Mouse (Mus musculus) embryonic facial prominence, embryonic 12.5 days (tissue): ENCODE data around the gene Mllt1. TPM values are rescaled to one million over a fixed set of nuclear protein-coding genes. Genes with fewer than 3 reads are reported as not detected.

ENCODE experiments used
- ATAC-seq: fragments of 200-750 bp; cut with Nextera tagmentation; 2 replicates; pipeline ENCODE4 v1.8.0; 2017; ENCODE audit not compliant: insufficient number of reproducible peaks, insufficient read depth, low FRiP score, low TSS enrichment
- H3K27ac ChIP-seq: fragments of 300-500 bp; sonication (generic); 2 replicates; pipeline ENCODE4 v1.5.1; 2016; ENCODE audit warnings: mild to moderate bottlenecking
- H3K27me3 ChIP-seq: fragments of 300-500 bp; sonication (generic); 2 replicates; pipeline ENCODE4 v1.6.1; 2016; ENCODE audit warnings: mild to moderate bottlenecking, moderate library complexity
- H3K36me3 ChIP-seq: fragments of 300-500 bp; sonication (generic); 2 replicates; pipeline ENCODE4 v1.6.1; 2016; ENCODE audit warnings: mild to moderate bottlenecking
- H3K4me1 ChIP-seq: fragments of 300-500 bp; sonication (generic); 2 replicates; pipeline ENCODE4 v1.6.1; 2016
- H3K4me2 ChIP-seq: fragments of 300-500 bp; sonication (generic); replicated peaks from 2 replicates; pipeline ENCODE4 v1.6.1; 2016; ENCODE audit warnings: mild to moderate bottlenecking, moderate library complexity
- H3K4me3 ChIP-seq: fragments of 300-500 bp; sonication (generic); 2 replicates; pipeline ENCODE4 v1.5.1; 2016; ENCODE audit warnings: mild to moderate bottlenecking
- H3K9ac ChIP-seq: fragments of 300-500 bp; sonication (generic); 2 replicates; pipeline ENCODE4 v1.6.1; 2016; ENCODE audit warnings: mild to moderate bottlenecking, moderate library complexity
- H3K9me3 ChIP-seq: fragments of 300-500 bp; sonication (generic); 2 replicates; pipeline ENCODE4 v1.6.1; 2016; ENCODE audit warnings: mild to moderate bottlenecking, moderate library complexity
- WGBS: fragments of 180-500 bp; shearing (Covaris S2); methylation state at CpG from one replicate; pipeline ENCODE4 v1.1.7; 2016; 5-methylcytosine and 5-hydroxymethylcytosine counted together
- polyA plus RNA-seq: library from polyadenylated mRNA; unstranded; fragments of >200 nt; fragmentation: Nextera tagmentation; extraction: Ambion mirVana; gene quantifications from 2 replicates; pipeline ENCODE4 v1.2.1, GENCODE M21; 2016

Gene Mllt1
- polyA plus RNA-seq: 95.6 and 97.2 TPM in 2 replicates

DNA sequence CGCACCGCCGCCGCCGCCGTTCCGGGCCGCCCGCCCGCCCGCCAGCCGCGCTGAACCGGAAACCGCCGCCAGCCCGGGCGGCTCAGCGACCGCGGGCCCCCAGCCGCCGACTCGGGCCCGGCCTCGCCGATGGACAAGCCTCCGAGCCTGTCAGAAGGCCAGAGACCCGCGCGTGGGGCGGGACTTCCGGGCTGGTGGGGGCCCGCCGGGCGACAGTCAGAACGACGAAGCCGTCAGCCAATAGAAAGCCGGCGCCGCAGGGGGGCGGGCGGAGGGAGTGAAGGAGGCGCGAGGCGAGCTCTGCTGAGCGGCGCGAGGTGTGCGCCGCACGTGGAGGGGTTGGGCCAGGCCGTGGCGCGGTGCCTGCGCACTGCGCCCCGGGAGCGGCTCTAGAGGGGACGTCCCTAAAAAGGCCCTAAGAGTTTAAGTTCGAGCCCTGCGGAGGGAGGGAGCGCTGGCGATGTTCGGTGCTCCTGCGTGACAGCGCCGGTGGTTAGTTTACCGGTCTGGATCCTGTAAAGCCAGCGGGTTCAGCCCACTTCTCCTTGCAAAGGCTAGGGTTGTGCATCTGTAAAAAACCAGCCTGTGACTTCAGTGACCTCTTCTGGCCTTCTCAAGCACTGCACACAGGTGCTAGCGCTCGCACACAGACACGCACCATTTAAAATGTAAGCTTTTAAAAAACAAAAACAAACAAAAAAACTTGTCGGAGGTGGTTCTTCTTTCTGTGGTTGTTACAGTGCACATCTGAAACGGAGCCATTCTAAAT lies at the start of gene Mllt1:
Gene Mllt1, minus strand, starts transcription at position 53 of the 769 bp plus-strand sequence.
- H3K9ac ChIP-seq: peak within 1 kb of the TSS; percentile 96
- peak; percentile 96 for ATAC-seq
- WGBS: 3% methylated on average over 67 of the region's 76 CpGs

DNA sequence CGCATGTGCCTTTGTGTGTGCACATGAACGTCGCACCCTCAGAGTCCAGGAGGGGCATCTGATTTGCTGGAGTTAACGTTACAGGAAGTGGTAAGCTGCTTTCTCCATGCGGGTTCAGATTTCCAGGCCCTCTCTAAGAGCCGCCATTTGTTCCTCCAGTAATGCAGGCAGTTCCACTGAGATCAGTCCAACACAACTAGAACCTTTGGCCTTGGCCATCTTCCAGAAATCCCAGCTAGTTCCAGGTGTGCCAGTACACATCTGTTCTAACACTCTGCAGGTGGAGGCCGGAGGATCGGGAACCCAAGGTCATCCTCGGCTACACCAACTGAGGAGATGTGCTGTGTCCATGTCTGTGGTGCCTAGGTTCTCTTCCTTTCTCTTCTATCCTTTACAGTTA lies 49.7 kb upstream of the Mllt1 start:
- no peak for ATAC-seq
- Histone ChIP-seq H3K27ac (no peak overlapping the region), H3K4me1 (no peaks in the 10 kb centered on the region), H3K9me3 (no peaks in the 10 kb centered on the region), H3K9ac (no peak overlapping the region), H3K36me3 (no peaks in the 10 kb centered on the region), H3K4me3 (no peak overlapping the region), H3K4me2 (no peak overlapping the region), H3K27me3 (no peaks in the 10 kb centered on the region)
- WGBS: 70% methylated on average over 9 of the region's 9 CpGs

More for the DNA sequence above, at the start of gene Mllt1:
- Histone ChIP-seq H3K27ac (peak within 1 kb of the TSS; percentile 80), H3K4me1 (peaks cover 25% of the 10 kb centered on the region), H3K4me2 (peak within 1 kb of the TSS; percentile 81), H3K4me3 (peak within 1 kb of the TSS; percentile 97), H3K27me3 (no peaks in the 10 kb centered on the region), H3K36me3 (0 out of 2 replicates have a peak, but pooled peaks cover 4% of the 10 kb centered on the region), H3K9me3 (no peaks in the 10 kb centered on the region)

DNA sequence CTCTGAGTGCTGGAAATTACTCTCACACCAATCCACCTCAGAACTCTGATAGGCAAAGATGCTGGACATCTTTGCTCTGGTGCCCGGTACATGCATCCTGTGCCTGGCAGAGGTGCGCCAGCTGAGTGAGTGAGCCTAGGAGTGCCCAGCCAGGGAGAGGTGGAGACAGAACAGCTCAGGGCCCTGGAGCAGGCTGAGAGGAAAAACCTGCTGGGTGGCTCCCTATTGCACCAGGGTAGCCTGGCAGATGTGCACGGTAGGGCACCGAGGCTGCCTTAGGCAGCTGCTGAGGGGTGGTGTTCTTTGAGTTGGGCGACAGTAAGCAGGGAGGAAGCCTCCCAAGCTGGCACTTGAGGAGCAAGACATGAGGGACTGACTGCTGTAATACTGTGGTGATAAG lies 46.8 kb upstream of the Mllt1 start, which contains the start of gene Acer1:
Gene Acer1, minus strand, starts transcription at position 114 of the 400 bp plus-strand sequence.
- no peak for ATAC-seq
- no peaks in the 10 kb centered on the region for H3K9me3 ChIP-seq
- H3K4me1 ChIP-seq: no peaks in the 10 kb centered on the region
- H3K9ac ChIP-seq: no peak within 1 kb of the TSS
- 68% methylated on average over 5 of the region's 5 CpGs for WGBS
- H3K4me3 ChIP-seq: no peak within 1 kb of the TSS
- H3K27ac ChIP-seq: no peak within 1 kb of the TSS
- no peaks in the 10 kb centered on the region for H3K27me3 ChIP-seq
- no peak within 1 kb of the TSS for H3K4me2 ChIP-seq
- H3K36me3 ChIP-seq: no peaks in the 10 kb centered on the region

DNA sequence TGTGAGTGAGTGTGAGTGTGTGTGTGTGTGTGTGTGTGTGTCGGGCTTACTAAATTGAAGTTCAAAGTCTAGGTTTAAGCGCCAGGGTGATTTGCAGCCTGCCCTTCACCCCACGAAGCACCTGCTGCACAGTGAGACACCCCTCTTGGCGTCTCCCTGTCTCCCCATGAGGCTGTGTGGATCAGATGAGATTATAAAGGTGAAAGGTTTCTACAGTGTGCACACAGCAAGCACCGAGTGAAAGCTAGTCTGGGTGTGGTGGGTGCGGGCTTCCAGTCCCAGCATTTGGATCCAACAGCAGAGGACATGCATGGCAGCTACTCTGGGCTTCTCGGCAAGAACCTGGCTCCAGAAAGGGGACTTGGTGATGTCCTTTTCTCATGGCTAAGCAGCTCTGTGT lies 45.8 kb upstream of the Mllt1 start:
- no peak overlapping the region for H3K4me2 ChIP-seq
- WGBS: 74% methylated on average over 7 of the region's 7 CpGs
- ATAC-seq: no peak
- H3K27me3 ChIP-seq: no peaks in the 10 kb centered on the region
- no peaks in the 10 kb centered on the region for H3K4me1 ChIP-seq
- H3K36me3 ChIP-seq: no peaks in the 10 kb centered on the region
- H3K9ac ChIP-seq: no peak overlapping the region
- no peak overlapping the region for H3K27ac ChIP-seq
- no peak overlapping the region for H3K4me3 ChIP-seq
- no peaks in the 10 kb centered on the region for H3K9me3 ChIP-seq

DNA sequence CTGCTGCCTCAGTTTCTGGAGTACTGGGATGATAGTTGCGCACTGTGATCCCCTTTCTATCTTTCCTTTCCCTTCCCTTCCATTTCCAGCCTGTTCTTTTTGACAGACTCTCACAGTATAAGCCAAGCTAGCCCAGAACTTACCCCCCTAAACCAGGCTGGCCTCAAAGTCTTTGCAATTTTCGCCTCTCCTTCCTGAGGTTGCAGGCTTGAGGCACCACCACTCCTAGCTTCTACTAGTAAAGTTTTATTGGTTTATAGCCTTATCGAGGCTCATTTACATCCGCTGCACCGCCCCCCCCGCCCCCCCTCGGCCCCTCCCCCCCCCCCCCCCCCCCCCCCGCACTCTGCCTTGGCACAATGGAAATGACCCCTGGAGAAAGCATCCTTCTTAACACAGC lies 44.3 kb upstream of the Mllt1 start:
- Histone ChIP-seq H3K4me1 (no peaks in the 10 kb centered on the region), H3K9me3 (no peaks in the 10 kb centered on the region), H3K36me3 (no peaks in the 10 kb centered on the region), H3K27ac (no peak overlapping the region), H3K27me3 (no peaks in the 10 kb centered on the region), H3K9ac (no peak overlapping the region), H3K4me3 (no peak overlapping the region), H3K4me2 (no peak overlapping the region)
- no peak for ATAC-seq
- WGBS: 57% methylated on average over 4 of the region's 8 CpGs

DNA sequence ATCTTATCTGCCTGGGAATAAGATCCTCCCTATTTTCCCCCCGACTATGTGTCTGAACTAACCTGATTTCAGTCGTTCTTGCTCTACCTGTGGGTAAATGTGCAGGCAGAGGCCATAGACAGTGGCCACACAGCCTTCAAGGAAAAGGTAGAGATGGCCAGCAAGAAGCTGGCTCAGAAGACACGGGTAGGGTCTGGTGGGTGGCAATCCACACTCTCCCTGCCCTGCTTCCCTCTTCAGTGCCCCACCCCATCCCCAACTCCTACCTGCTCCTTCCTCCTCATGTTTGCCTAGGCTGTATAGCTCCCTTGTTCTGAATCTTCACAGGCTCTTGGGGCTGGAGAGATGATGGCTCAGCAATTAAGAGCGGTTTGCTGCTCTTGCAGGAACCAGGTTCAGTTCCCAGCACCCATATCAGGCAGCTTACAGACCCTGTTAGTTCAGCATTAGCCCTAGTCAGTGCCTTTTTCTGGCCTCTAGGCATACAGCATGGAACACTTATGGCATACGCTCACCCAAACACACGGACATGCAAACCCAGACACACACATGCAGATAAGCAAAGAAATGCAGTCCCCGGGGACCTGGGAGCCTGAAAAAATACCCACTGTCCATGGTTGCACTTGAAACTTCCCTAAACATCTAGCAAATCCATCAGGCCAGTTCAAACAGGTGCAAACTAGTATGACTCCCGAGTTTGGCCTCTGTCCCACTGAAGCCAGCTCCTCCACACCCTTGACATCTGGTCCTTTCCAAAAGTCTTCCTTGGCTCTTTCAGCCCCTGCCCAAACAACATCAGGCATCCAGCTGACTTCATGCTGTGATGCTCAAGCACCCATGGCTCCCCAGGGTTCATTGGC lies 41.5 kb upstream of the Mllt1 start:
- Histone ChIP-seq H3K4me3 (no peak overlapping the region), H3K36me3 (no peaks in the 10 kb centered on the region), H3K4me2 (no peak overlapping the region), H3K27me3 (no peaks in the 10 kb centered on the region), H3K27ac (no peak overlapping the region), H3K9ac (no peak overlapping the region), H3K4me1 (no peaks in the 10 kb centered on the region), H3K9me3 (no peaks in the 10 kb centered on the region)
- 72% methylated on average over 8 of the region's 8 CpGs for WGBS
- no peak for ATAC-seq

DNA sequence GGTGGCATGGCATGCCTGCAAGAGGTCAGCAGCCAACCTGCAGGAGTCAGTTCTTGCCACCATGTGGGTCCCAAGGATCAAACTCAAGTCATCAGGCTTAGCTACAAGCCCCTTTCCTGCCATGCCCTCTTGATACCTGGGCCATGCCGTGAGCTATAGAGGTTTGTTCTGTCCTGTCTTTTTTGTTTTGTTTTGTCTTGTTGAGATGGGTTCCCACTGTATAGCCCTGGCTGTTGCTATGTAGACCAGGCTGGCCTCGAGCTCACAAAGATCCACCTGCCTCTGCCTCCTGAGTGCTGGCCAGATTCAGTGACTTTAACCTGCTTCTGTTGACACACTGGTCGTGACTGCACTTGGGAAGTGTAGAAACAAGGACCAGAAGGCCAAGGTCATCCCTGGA lies 40.2 kb upstream of the Mllt1 start:
- H3K4me1 ChIP-seq: no peaks in the 10 kb centered on the region
- H3K9ac ChIP-seq: no peak overlapping the region
- no peaks in the 10 kb centered on the region for H3K36me3 ChIP-seq
- no peaks in the 10 kb centered on the region for H3K27me3 ChIP-seq
- H3K27ac ChIP-seq: no peak overlapping the region
- no peak for ATAC-seq
- 76% methylated on average over 3 of the region's 3 CpGs for WGBS
- H3K9me3 ChIP-seq: no peaks in the 10 kb centered on the region
- no peak overlapping the region for H3K4me3 ChIP-seq
- no peak overlapping the region for H3K4me2 ChIP-seq

DNA sequence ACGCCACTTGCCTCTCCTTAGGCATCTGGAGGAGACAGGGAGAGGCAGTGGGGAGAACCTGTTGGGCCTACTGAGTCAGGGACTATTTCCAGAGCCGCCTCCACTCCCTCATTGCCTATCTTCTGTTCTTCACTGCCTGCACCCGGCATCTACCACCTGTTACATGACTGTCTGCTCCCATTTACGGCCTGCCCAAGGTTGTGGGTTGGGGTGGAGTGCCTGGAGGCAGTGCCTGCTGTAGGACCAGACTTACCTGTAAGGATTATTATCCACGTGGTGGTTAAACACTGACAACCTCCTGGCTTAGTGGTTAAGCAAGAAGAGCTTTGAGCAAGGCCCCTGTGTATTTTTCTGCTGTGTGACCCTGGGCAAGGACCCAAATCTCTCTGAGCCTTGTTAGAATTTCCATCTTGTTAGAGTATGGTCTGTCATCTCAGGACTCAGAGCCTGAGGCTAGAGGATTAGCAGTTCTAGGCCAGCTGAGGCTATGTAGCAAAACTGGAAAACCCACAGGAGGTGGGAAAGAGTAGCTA lies 39.6 kb upstream of the Mllt1 start:
- no peak overlapping the region for H3K4me3 ChIP-seq
- H3K27ac ChIP-seq: no peak overlapping the region
- ATAC-seq: no peak
- H3K9me3 ChIP-seq: no peaks in the 10 kb centered on the region
- no peak overlapping the region for H3K4me2 ChIP-seq
- H3K36me3 ChIP-seq: no peaks in the 10 kb centered on the region
- 74% methylated on average over 5 of the region's 5 CpGs for WGBS
- no peak overlapping the region for H3K9ac ChIP-seq
- H3K4me1 ChIP-seq: no peaks in the 10 kb centered on the region
- no peaks in the 10 kb centered on the region for H3K27me3 ChIP-seq

DNA sequence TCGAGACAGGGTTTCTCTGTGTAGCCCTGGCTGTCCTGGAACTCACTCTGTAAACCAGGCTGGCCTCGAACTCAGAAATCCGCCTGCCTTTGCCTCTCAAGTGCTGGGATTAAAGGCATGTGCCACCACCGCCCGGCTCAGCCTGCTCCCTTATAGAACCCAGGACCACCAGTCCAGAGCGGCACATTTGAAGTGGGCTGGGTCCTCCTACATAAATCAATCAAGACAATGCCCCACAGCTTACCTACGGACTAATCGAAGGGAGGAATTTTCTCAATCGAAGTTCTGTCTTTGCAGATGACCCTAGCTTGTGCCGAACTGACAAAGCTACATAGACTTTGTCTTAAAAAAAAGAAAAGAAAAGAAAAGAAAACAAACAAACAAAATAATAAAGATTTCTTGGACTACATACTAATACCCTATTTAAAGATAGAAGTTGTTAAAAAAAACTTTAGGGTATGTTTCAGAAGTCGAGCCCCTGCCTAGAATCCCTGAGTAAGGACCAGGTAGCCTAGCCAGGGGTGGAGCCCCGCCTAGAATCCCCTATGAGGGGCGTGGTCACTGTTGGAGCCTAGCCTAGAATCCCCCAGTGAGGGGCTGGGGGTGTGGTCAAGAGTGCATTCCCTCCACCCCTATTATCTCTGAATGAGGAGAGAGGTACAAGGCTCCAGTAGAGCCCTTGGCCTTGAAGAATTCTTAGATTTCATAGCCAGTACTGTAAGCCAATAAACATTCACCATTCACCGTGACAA lies 38.9 kb upstream of the Mllt1 start:
- Histone ChIP-seq H3K27me3 (no peaks in the 10 kb centered on the region), H3K4me1 (no peaks in the 10 kb centered on the region), H3K27ac (no peak overlapping the region), H3K9ac (no peak overlapping the region), H3K9me3 (no peaks in the 10 kb centered on the region), H3K4me3 (no peak overlapping the region), H3K4me2 (no peak overlapping the region), H3K36me3 (no peaks in the 10 kb centered on the region)
- ATAC-seq: no peak
- WGBS: 63% methylated on average over 13 of the region's 14 CpGs

DNA sequence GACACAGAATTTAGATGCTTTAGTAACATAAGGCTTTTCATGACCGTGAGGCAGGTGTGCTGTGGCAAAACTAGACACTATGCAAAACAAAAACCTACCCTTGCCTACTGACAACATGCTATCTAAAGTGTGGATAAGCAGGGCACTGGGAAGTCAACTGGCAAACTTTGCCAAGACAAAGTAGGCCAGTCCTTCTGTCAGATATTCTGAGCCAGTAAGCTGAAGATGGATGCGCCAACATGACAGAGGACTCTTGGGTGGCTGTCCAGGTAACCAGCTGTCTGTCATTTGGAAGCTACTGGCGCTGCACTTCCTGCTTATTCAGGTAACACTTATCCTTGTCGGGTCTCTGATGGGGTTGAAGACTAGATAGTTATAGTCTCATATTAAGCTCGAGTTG lies 34.9 kb upstream of the Mllt1 start:
- ATAC-seq: no peak
- no peak overlapping the region for H3K9ac ChIP-seq
- no peaks in the 10 kb centered on the region for H3K4me1 ChIP-seq
- no peak overlapping the region for H3K4me2 ChIP-seq
- H3K27me3 ChIP-seq: no peaks in the 10 kb centered on the region
- 65% methylated on average over 5 of the region's 5 CpGs for WGBS
- H3K4me3 ChIP-seq: no peak overlapping the region
- H3K36me3 ChIP-seq: no peaks in the 10 kb centered on the region
- H3K9me3 ChIP-seq: no peaks in the 10 kb centered on the region
- no peak overlapping the region for H3K27ac ChIP-seq

DNA sequence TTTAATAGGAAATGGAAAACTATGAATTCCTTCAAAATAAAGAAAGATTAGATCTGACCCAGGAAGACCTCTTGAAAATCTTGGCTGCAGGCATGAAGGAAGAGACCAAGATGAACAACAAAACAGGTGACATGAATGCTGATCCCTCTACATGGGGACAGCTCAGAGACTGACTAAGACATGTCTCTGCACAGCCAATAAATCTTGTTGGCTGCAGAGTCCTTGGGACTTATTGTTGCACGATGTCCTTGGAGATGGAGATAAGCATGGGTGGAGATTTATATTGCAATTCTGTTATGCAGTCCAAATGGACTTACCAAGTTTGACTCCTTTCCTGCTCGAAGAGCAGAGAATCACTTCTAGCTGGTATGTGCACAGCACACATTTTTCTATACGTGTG lies 34.1 kb upstream of the Mllt1 start:
- Histone ChIP-seq H3K9me3 (no peaks in the 10 kb centered on the region), H3K27me3 (no peaks in the 10 kb centered on the region), H3K36me3 (no peaks in the 10 kb centered on the region), H3K4me1 (no peaks in the 10 kb centered on the region), H3K9ac (no peak overlapping the region), H3K27ac (no peak overlapping the region), H3K4me2 (no peak overlapping the region), H3K4me3 (no peak overlapping the region)
- WGBS: 68% methylated on average over 3 of the region's 3 CpGs
- ATAC-seq: no peak
